Mouse (Mus musculus) hindbrain, embryonic 13.5 days (tissue): ENCODE results near the gene Gm13289. TPM values are rescaled to one million over a fixed set of nuclear protein-coding genes. Genes with fewer than 3 reads are reported as not detected.
"Not testable (repeated sequence)": the region's sequence is repeated elsewhere in the genome, so short reads cannot be mapped to it uniquely, and the experiment has no call there.

Source experiments
- ATAC-seq: fragments of 200-750 bp; cut with Nextera tagmentation; 2 replicates; pipeline ENCODE4 v1.8.0; 2017; ENCODE audit warnings: moderate TSS enrichment; ENCODE audit not compliant: low FRiP score
- H3K27ac ChIP-seq: fragments of 300-500 bp; sonication (generic); 2 replicates; pipeline ENCODE4 v1.5.1; 2015; ENCODE audit warnings: inconsistent platforms, mild to moderate bottlenecking, moderate library complexity
- H3K27me3 ChIP-seq: fragments of 300-500 bp; sonication (generic); 2 replicates; pipeline ENCODE4 v1.6.1; 2015; ENCODE audit warnings: mild to moderate bottlenecking, inconsistent platforms
- H3K36me3 ChIP-seq: fragments of 300-500 bp; sonication (generic); 2 replicates; pipeline ENCODE4 v1.6.1; 2015; ENCODE audit warnings: mild to moderate bottlenecking, inconsistent platforms
- H3K4me1 ChIP-seq: fragments of 300-500 bp; sonication (generic); replicated peaks from 2 replicates; pipeline ENCODE4 v1.6.1; 2015; ENCODE audit warnings: inconsistent platforms
- H3K4me2 ChIP-seq: fragments of 300-500 bp; sonication (generic); 2 replicates; pipeline ENCODE4 v1.6.1; 2015; ENCODE audit warnings: inconsistent platforms, mild to moderate bottlenecking, moderate library complexity
- H3K4me3 ChIP-seq: fragments of 300-500 bp; sonication (generic); 2 replicates; pipeline ENCODE4 v1.5.1; 2015; ENCODE audit warnings: mild to moderate bottlenecking, inconsistent platforms
- H3K9ac ChIP-seq: fragments of 300-500 bp; sonication (generic); 2 replicates; pipeline ENCODE4 v1.6.1; 2015; ENCODE audit warnings: mild to moderate bottlenecking, inconsistent platforms
- H3K9me3 ChIP-seq: fragments of 300-500 bp; sonication (generic); 2 replicates; pipeline ENCODE4 v1.6.1; 2016; ENCODE audit warnings: inconsistent platforms
- WGBS: fragments of 180-500 bp; shearing (Covaris S2); methylation state at CpG from one replicate; pipeline ENCODE4 v1.1.7; 2015; 5-methylcytosine and 5-hydroxymethylcytosine counted together
- polyA plus RNA-seq: library from polyadenylated mRNA; unstranded; fragments of >200 nt; fragmentation: Nextera tagmentation; extraction: Ambion mirVana; gene quantifications from 2 replicates; pipeline ENCODE4 v1.2.1, GENCODE M21; 2015

Gm13289 gene
- polyA plus RNA-seq, 1 experiment from 2014 or later = not detected

- WGBS = under 1% methylated on average over 13 of the region's 52 CpGs
- not testable (repeated sequence) for H3K4me3 ChIP-seq, H3K9me3 ChIP-seq, ATAC-seq, H3K4me2 ChIP-seq, H3K27me3 ChIP-seq, H3K36me3 ChIP-seq, H3K4me1 ChIP-seq, H3K9ac ChIP-seq, H3K27ac ChIP-seq
Measured at GRCm38 (mm10) chr4:88793936-88794675, 17.4 kb downstream of the Gm13289 start, which contains the start of gene Gm13275. TSS of gene Gm13275 (plus strand) at chr4:88794487.

DNA sequence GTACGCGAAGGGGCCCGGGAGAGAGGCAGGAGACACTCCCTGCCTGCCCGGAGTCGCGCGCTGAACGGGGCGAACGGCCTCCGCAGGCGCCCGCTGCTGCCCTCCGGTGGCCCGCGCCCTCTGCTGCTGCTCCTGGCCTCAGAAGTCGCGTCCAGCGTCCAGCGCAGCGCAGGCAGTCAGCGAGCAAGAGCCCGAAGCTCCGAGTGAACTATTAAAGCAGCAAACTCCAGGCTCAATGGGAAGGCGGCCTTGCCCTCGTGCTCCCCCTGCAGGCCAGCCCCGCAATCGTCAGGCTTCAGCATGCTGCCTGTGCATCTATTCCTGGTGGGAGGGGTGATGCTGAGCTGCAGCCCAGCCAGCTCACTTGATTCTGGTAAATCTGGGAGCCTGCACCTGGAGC lies 20.4 kb downstream of the Gm13289 start, which contains the start of gene Gm13279:
Gm13279 (plus strand) TSS at position 301 of the 400 bp plus-strand sequence.
- not testable (repeated sequence) for H3K9me3 ChIP-seq, H3K36me3 ChIP-seq, ATAC-seq, H3K4me3 ChIP-seq, H3K9ac ChIP-seq, H3K27ac ChIP-seq, H3K4me1 ChIP-seq, H3K27me3 ChIP-seq, H3K4me2 ChIP-seq
- WGBS = no CpG with 5 or more reads among the region's 28 CpGs

GRCm38 (mm10) chr4:88799365-88799764 lies 22.6 kb downstream of the Gm13289 start, which contains the start of gene Gm13285:
TSS of gene Gm13285 (plus strand) at chr4:88799665.
- not testable (repeated sequence) for H3K9me3 ChIP-seq, ATAC-seq, H3K4me3 ChIP-seq, H3K4me2 ChIP-seq, H3K9ac ChIP-seq, H3K4me1 ChIP-seq, H3K27ac ChIP-seq, H3K27me3 ChIP-seq, H3K36me3 ChIP-seq
- 24% methylated on average over 5 of the region's 7 CpGs for WGBS

GRCm38 (mm10) chr4:88802954-88803353 lies 26.2 kb downstream of the Gm13289 start, which contains the start of gene Gm13287:
TSS of gene Gm13287 (plus strand) at chr4:88803254.
- ATAC-seq, H3K27me3 ChIP-seq, H3K4me2 ChIP-seq, H3K4me3 ChIP-seq, H3K9me3 ChIP-seq, H3K36me3 ChIP-seq, H3K27ac ChIP-seq, H3K9ac ChIP-seq, H3K4me1 ChIP-seq: not testable (repeated sequence)
- WGBS = no CpG with 5 or more reads among the region's 29 CpGs

DNA sequence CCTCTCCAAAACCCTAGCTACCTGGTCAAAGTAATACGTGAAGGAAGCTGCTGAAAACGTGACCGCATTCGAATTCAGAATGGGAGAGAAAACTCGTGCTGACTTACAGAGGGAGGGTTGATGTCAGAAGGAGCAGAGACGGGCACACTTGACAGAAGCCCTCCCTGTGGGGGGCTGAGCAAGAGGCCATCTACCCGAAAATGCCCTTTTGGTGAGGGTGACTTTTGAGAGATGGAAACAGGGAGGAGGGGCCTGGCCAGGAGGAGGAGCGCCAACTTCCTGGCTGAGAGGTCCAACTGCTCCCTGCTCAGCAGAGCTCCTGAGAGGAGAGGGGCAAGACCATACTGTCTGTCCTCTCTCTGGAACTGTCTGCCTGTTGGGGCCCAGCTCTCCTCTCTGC lies 28.5 kb downstream of the Gm13289 start, which contains the start of gene Gm13288:
Gm13288 (plus strand) TSS at position 301 of the 400 bp plus-strand sequence.
- ATAC-seq, H3K27me3 ChIP-seq, H3K4me1 ChIP-seq, H3K9ac ChIP-seq, H3K9me3 ChIP-seq, H3K27ac ChIP-seq, H3K36me3 ChIP-seq: not testable (repeated sequence)
- Histone ChIP-seq H3K4me3 (peak within 1 kb of the TSS; percentile 22; the same call in 1 of the 2 replicates), H3K4me2 (peak within 1 kb of the TSS; percentile 48)
- WGBS = no CpG with 5 or more reads among the region's 8 CpGs

- not testable (repeated sequence) for H3K9me3 ChIP-seq, H3K9ac ChIP-seq, ATAC-seq, H3K27ac ChIP-seq, H3K4me1 ChIP-seq, H3K27me3 ChIP-seq, H3K36me3 ChIP-seq
- Histone ChIP-seq H3K4me2 (peak overlapping the region; percentile 48), H3K4me3 (peak overlapping the region; percentile 22; the same call in 1 of the 2 replicates)
- WGBS = 2% methylated on average over 12 of the region's 34 CpGs
Measured at GRCm38 (mm10) chr4:88805761-88806160, 29.0 kb downstream of the Gm13289 start.

GRCm38 (mm10) chr4:88815928-88816327 lies 39.2 kb downstream of the Gm13289 start, which contains the start of gene Ifna7:
TSS of gene Ifna7 (plus strand) at chr4:88816228.
- no peaks in the 10 kb centered on the region for H3K36me3 ChIP-seq
- no peaks in the 10 kb centered on the region for H3K9me3 ChIP-seq
- H3K27me3 ChIP-seq = no peaks in the 10 kb centered on the region
- H3K4me3 ChIP-seq = no peak within 1 kb of the TSS
- H3K9ac ChIP-seq = no peak within 1 kb of the TSS
- H3K27ac ChIP-seq = no peak within 1 kb of the TSS
- H3K4me2 ChIP-seq = no peak within 1 kb of the TSS
- no peaks in the 10 kb centered on the region for H3K4me1 ChIP-seq
- no peak for ATAC-seq
- 74% methylated on average over 3 of the region's 3 CpGs for WGBS

- Histone ChIP-seq H3K27ac (no peak within 1 kb of the TSS), H3K4me1 (no peaks in the 10 kb centered on the region), H3K9me3 (no peaks in the 10 kb centered on the region), H3K4me3 (no peak within 1 kb of the TSS), H3K36me3 (no peaks in the 10 kb centered on the region), H3K9ac (no peak within 1 kb of the TSS), H3K27me3 (no peaks in the 10 kb centered on the region), H3K4me2 (no peak within 1 kb of the TSS)
- no peak for ATAC-seq
- WGBS = 97% methylated on average over 1 of the region's 1 CpGs
Measured at GRCm38 (mm10) chr4:88819659-88820058, 42.9 kb downstream of the Gm13289 start, which contains the start of gene Ifna11. TSS of gene Ifna11 (plus strand) at chr4:88819959.

DNA sequence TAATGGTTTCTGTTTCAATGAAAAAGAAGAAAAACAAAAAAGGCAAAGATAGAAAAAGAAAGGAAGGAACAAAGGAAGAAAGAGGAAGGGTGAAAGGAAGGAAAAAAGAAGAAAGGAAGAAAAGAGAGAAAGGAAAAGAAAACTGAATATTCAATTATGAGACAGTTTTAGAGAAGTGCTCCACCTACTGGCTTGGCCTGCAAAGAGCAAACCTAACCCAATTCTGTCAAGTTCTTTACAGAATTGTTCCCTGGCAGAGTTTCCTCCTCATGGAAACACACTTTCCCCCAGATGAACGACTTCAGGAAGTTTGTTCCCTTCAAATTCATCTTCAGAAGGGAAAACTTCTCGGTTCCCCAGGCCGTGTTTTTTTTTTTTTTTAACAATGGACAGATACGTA lies 46.3 kb downstream of the Gm13289 start:
- H3K4me3 ChIP-seq = no peak overlapping the region
- 26% methylated on average over 4 of the region's 4 CpGs for WGBS
- H3K9ac ChIP-seq = no peak overlapping the region
- no peak overlapping the region for H3K27ac ChIP-seq
- no peak overlapping the region for H3K4me2 ChIP-seq
- no peaks in the 10 kb centered on the region for H3K4me1 ChIP-seq
- no peak for ATAC-seq
- no peaks in the 10 kb centered on the region for H3K36me3 ChIP-seq
- no peaks in the 10 kb centered on the region for H3K9me3 ChIP-seq
- no peaks in the 10 kb centered on the region for H3K27me3 ChIP-seq

Other genes starting within 250 kb of the Gm13289 start
- not detected in 2 replicates for gene Ifna15, start 218.7 kb upstream of the Gm13289 start, polyA plus RNA-seq
- not detected in 2 replicates for gene Ifna14, start 205.1 kb upstream of the Gm13289 start, polyA plus RNA-seq
- gene Ifna9, start 184.5 kb upstream of the Gm13289 start, polyA plus RNA-seq = not detected in 2 replicates
- not detected in 2 replicates for gene Ifna12, start 173.5 kb upstream of the Gm13289 start, polyA plus RNA-seq
- gene C87499, start 142.5 kb upstream of the Gm13289 start, polyA plus RNA-seq = not detected in 2 replicates
- gene Ifna13, start 132.5 kb upstream of the Gm13289 start, polyA plus RNA-seq = not detected in 2 replicates
- not detected in 2 replicates for gene Ifna16, start 100.0 kb upstream of the Gm13289 start, polyA plus RNA-seq
- gene Ifna2, start 93.0 kb upstream of the Gm13289 start, polyA plus RNA-seq = not detected in 2 replicates
- gene Ifnab, start 85.6 kb upstream of the Gm13289 start, polyA plus RNA-seq = not detected in 2 replicates
- gene Gm26566, start 55.1 kb upstream of the Gm13289 start, polyA plus RNA-seq = 1.6 and 2.6 TPM in 2 replicates
- 129 and 130 TPM in 2 replicates for gene Klhl9, start 54.5 kb upstream of the Gm13289 start, polyA plus RNA-seq
- gene Gm13271, start 22.1 kb upstream of the Gm13289 start, polyA plus RNA-seq = not detected in 2 replicates
- 0.22 TPM in 1 of 2 replicates, not detected in the other for gene Gm13283, start 16.8 kb upstream of the Gm13289 start, polyA plus RNA-seq
- gene Gm13290, start 3.1 kb upstream of the Gm13289 start, polyA plus RNA-seq = 0.22 TPM in 1 of 2 replicates, not detected in the other
- not detected in 2 replicates for gene Gm13272, start 2.9 kb downstream of the Gm13289 start, polyA plus RNA-seq
- not detected in 2 replicates for gene Ifnz, start 5.2 kb downstream of the Gm13289 start, polyA plus RNA-seq
- gene Gm13276, start 8.8 kb downstream of the Gm13289 start, polyA plus RNA-seq = not detected in 2 replicates
- not detected in 2 replicates for gene Gm13277, start 11.7 kb downstream of the Gm13289 start, polyA plus RNA-seq
- not detected in 2 replicates for gene Gm13278, start 14.6 kb downstream of the Gm13289 start, polyA plus RNA-seq
- gene Gm13275, start 17.6 kb downstream of the Gm13289 start, polyA plus RNA-seq = not detected in 2 replicates
- not detected in 2 replicates for gene Gm13279, start 20.5 kb downstream of the Gm13289 start, polyA plus RNA-seq
- gene Gm13285, start 22.7 kb downstream of the Gm13289 start, polyA plus RNA-seq = not detected in 2 replicates
- gene Gm13287, start 26.3 kb downstream of the Gm13289 start, polyA plus RNA-seq = not detected in 2 replicates
- gene Gm13288, start 28.6 kb downstream of the Gm13289 start, polyA plus RNA-seq = not detected in 2 replicates
- not detected in 2 replicates for gene Ifna7, start 39.3 kb downstream of the Gm13289 start, polyA plus RNA-seq
- not detected in 2 replicates for gene Ifna11, start 43.0 kb downstream of the Gm13289 start, polyA plus RNA-seq
- not detected in 2 replicates for gene Ifna6, start 50.5 kb downstream of the Gm13289 start, polyA plus RNA-seq
- gene Ifna5, start 58.6 kb downstream of the Gm13289 start, polyA plus RNA-seq = not detected in 2 replicates
- not detected in 2 replicates for gene Ifna4, start 64.9 kb downstream of the Gm13289 start, polyA plus RNA-seq
- gene Ifna1, start 73.2 kb downstream of the Gm13289 start, polyA plus RNA-seq = not detected in 2 replicates
- not detected in 2 replicates for gene Ifne, start 103.3 kb downstream of the Gm13289 start, polyA plus RNA-seq